Mouse (Mus musculus): ENCODE measurements around the gene Tbc1d1.

DNA sequence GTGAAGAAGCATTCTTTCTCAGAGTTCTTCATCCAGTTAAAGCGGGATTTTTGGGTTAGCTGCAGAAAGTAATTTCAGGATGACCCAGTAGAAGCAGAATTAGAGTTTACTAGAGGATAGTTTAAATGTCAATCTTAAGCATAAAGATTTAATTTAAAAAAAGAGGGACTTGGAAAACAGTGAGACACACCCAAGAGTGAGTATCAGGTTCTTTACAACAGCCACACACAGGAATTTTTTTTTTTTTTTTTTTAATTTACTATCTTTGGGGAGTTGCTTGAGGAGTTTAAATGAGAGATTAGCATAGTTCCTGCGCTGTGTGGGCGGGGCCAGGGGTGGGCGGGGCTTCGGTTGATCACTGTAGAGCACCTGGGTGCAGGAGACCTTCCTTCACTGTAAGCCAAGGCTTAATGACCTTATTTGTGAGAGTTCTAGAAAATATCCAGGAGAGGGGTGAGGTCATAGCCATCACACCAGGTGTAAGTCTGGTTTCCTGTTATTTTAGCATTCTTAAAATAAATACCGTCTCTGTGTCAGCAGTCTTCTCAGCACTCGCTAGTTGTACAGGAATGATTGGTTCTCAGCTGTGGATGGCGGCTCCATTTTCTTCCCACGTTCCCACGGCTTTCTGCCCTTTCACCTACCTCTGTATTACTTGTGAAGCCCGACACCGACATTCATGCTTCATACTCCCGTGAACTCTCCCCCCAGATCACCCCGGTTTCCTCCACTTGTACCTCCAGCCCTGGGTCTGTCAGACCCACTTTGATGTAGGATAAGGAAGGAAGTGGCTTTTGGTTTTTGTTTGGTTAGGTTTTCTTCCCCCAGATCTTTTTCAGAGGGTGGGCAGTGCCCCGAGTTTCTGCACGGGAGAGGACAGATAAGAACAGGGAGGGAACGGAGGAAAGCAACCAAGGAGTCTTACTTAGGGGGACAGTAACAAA, 6.6 kb upstream of the Tbc1d1 start:
- TF ChIP-seq CTCF (IDR thresholded peaks at IDR 0.05; ENCODE audit: low read depth, low read length) = no peak
- TF ChIP-seq POLR2A (IDR thresholded peaks at IDR 0.05; ENCODE audit: extremely low read depth, insufficient read depth, low read length) = no peak

Measured in liver, adult 2 months (tissue).